10 mouse cellular contexts compared by ENCODE assay signal in genomic region chr8:128267261-128267660, GRCm38 (mm10).
DNase-seq lines count a peak whose midpoint lies in the region; ATAC-seq lines count a peak whose summit lies in the region.
"Had no signal": no experiment of that assay in that cellular context is flagged by ENCODE, and none has a peak within 500 bp of the region (broad histone marks: within the 10 kb centered on the region; RNA-seq: fewer than 3 reads in every experiment).

No protein-coding gene starts in this region.

- peaks cover 52% of the 10 kb centered on the region for H3K4me1 ChIP-seq in lung, embryonic 15.5 days
- H3K4me1 ChIP-seq in neural tube, embryonic 15.5 days, result peaks cover 24% of the 10 kb centered on the region

- H3K36me3 ChIP-seq in lung, embryonic 15.5 days, result no peaks in the 10 kb centered on the region
- H3K36me3 ChIP-seq in neural tube, embryonic 15.5 days, result no peaks in the 10 kb centered on the region
- H3K36me3 ChIP-seq: liver, embryonic 13.5 days had no signal

- H3K4me2 ChIP-seq in lung, embryonic 15.5 days, result no peak overlapping the region
- no peak overlapping the region for H3K4me2 ChIP-seq in neural tube, embryonic 15.5 days
- H3K4me2 ChIP-seq: liver, embryonic 13.5 days had no signal

- no peak overlapping the region for H3K9ac ChIP-seq in lung, embryonic 15.5 days
- no peak overlapping the region for H3K9ac ChIP-seq in neural tube, embryonic 15.5 days (replicated peaks)
- H3K9ac ChIP-seq: liver, embryonic 13.5 days had no signal

- 32% methylated on average over 4 of the region's 4 CpGs for WGBS in lung, embryonic 15.5 days
- WGBS in neural tube, embryonic 15.5 days, result 41% methylated on average over 4 of the region's 4 CpGs

- no peak overlapping the region for H3K4me3 ChIP-seq in lung, embryonic 15.5 days
- H3K4me3 ChIP-seq in neural tube, embryonic 15.5 days (replicated peaks), result no peak overlapping the region
- H3K4me3 ChIP-seq: liver, embryonic 13.5 days had no signal

- H3K9me3 ChIP-seq in lung, embryonic 15.5 days, result no peaks in the 10 kb centered on the region
- H3K9me3 ChIP-seq in neural tube, embryonic 15.5 days (replicated peaks), result no peaks in the 10 kb centered on the region
- H3K9me3 ChIP-seq: liver, embryonic 13.5 days had no signal

- no peak for ATAC-seq in lung, embryonic 15.5 days (ENCODE audit: borderline replicate concordance, extremely low read depth, low FRiP score, low TSS enrichment)
- 0 out of 2 replicates have a peak, but pooled peaks have one; percentile 29 for ATAC-seq in granulocyte monocyte progenitor cell, adult 5-6 weeks (replicated peaks; ENCODE audit: poor library complexity, severe bottlenecking)
- no peak for ATAC-seq in neural tube, embryonic 15.5 days (ENCODE audit: low FRiP score)

- DNase-seq in lung, adult 18-20 months, result no peak
- peak; percentile 14 to 44 for DNase-seq in kidney, adult 8-10 months
- no peak for DNase-seq in testis, postnatal 14 days (ENCODE audit: low spot score)
- DNase-seq in frontal cortex, postnatal 36 days (ENCODE audit: low spot score in 2 of 2), result no peak
- DNase-seq in urinary bladder, postnatal 36 days (ENCODE audit: low spot score in 2 of 2), result no peak
- DNase-seq: cerebellum, adult 9-11 months; liver, embryonic 13.5 days had no signal

- H3K27ac ChIP-seq in lung, embryonic 15.5 days, result peak overlapping the region; percentile 78
- H3K27ac ChIP-seq in neural tube, embryonic 15.5 days (replicated peaks), result peak overlapping the region; percentile 28; the same call in 1 of the 2 replicates
- H3K27ac ChIP-seq: liver, embryonic 13.5 days had no signal

- no peaks in the 10 kb centered on the region for H3K27me3 ChIP-seq in lung, embryonic 15.5 days
- no peaks in the 10 kb centered on the region for H3K27me3 ChIP-seq in neural tube, embryonic 15.5 days (replicated peaks)
- H3K27me3 ChIP-seq: liver, embryonic 13.5 days had no signal

Comparison
In these comparisons a context has a peak if more than half of its experiments do, and no peak if none do; other contexts are left out.
1. DNase-seq: peak in kidney, adult 8-10 months (2 of 2); none in lung, adult 18-20 months (0 of 2), testis, postnatal 14 days (single experiment), frontal cortex, postnatal 36 days (0 of 2) and urinary bladder, postnatal 36 days (0 of 2).